Mouse (Mus musculus): ENCODE data around the gene Hs3st5.

- TF ChIP-seq CTCF (IDR thresholded peaks at IDR 0.05; ENCODE audit: low read depth, low read length) = no peak
- no peak for TF ChIP-seq GATA1 (IDR thresholded peaks at IDR 0.05; ENCODE audit: borderline replicate concordance, low read length)
These were observed 49.5 kb downstream of the Hs3st5 start for GRCm38 (mm10) chr10:36556128-36556527.

All from G1E (cell line).